Mouse (Mus musculus): ENCODE measurements around the gene Papln.

Gene Papln

GRCm38 (mm10) chr12:83763311-83764043 lies at the start of gene Papln:
Gene Papln, plus strand, starts transcription at chr12:83763634.
- DNase-seq: no peak

GRCm38 (mm10) chr12:83713749-83714148 lies 49.7 kb upstream of the Papln start:
- DNase-seq: peak; percentile 71

GRCm38 (mm10) chr12:83716416-83717184 lies 46.8 kb upstream of the Papln start:
- DNase-seq: peak; percentile 54

GRCm38 (mm10) chr12:83719431-83719830 lies 44.0 kb upstream of the Papln start:
- no peak for DNase-seq

- no peak for DNase-seq
Measured at GRCm38 (mm10) chr12:83721281-83721680, 42.2 kb upstream of the Papln start.

- no peak for DNase-seq
Measured at GRCm38 (mm10) chr12:83723037-83723436, 40.4 kb upstream of the Papln start.

- no peak for DNase-seq
Measured at GRCm38 (mm10) chr12:83726510-83727308, 36.7 kb upstream of the Papln start.

GRCm38 (mm10) chr12:83732225-83732624 lies 31.2 kb upstream of the Papln start:
- DNase-seq: no peak

GRCm38 (mm10) chr12:83734047-83734446 lies 29.4 kb upstream of the Papln start:
- no peak for DNase-seq

GRCm38 (mm10) chr12:83736236-83736635 lies 27.2 kb upstream of the Papln start:
- DNase-seq: no peak

- no peak for DNase-seq
Measured at GRCm38 (mm10) chr12:83738651-83739050, 24.8 kb upstream of the Papln start.

GRCm38 (mm10) chr12:83741722-83742121 lies 21.7 kb upstream of the Papln start:
- DNase-seq: no peak

GRCm38 (mm10) chr12:83742834-83743233 lies 20.6 kb upstream of the Papln start:
- DNase-seq: no peak

GRCm38 (mm10) chr12:83743712-83744111 lies 19.7 kb upstream of the Papln start:
- no peak for DNase-seq

- DNase-seq: no peak
Measured at GRCm38 (mm10) chr12:83749186-83749585, 14.2 kb upstream of the Papln start.

- DNase-seq: no peak
Measured at GRCm38 (mm10) chr12:83752495-83752894, 10.9 kb upstream of the Papln start.

GRCm38 (mm10) chr12:83758735-83759134 lies 4.7 kb upstream of the Papln start:
- no peak for DNase-seq

- DNase-seq: no peak
Measured at GRCm38 (mm10) chr12:83760201-83760600, 3.2 kb upstream of the Papln start.

GRCm38 (mm10) chr12:83762706-83763105 lies 728 bp upstream of the Papln start:
- DNase-seq: no peak

GRCm38 (mm10) chr12:83764044-83764365 lies 571 bp downstream of the Papln start:
- no peak for DNase-seq

GRCm38 (mm10) chr12:83764519-83764918 lies 1.1 kb downstream of the Papln start:
- no peak for DNase-seq

GRCm38 (mm10) chr12:83765965-83766603 lies 2.6 kb downstream of the Papln start:
- no peak for DNase-seq

GRCm38 (mm10) chr12:83767833-83768232 lies 4.4 kb downstream of the Papln start:
- DNase-seq: no peak

All from right cerebral cortex, adult 18-20 months (tissue).